In the genomic region with DNA sequence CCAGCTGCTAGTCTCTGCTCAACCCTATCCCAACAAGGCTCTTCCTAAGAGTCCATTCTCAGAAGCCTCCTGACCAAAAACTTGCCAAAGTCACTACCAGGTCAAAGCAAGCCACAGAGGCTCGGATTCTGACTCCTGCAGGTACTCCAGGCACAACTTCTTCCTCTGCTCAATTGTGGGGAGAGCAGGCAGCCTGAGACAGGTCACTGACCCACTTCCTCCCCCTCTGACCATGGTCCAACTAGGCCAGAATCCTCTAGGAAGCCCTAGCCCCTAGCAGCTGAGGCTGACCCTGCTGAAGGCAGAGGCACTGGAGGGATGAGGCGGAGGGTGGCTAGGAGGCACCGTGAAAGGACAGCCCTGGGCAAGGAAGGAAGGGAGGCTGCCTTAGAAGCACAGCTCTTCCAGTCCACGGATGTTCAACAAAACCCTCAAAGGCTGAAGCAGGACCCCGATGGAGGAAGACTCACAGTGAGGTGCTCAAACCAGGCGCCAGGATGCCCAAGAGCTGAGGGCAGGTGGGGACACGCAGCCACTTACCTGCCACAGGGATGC, we compare ENCODE assay signal across 9 mouse cellular contexts. TPM values are rescaled to one million over a fixed set of nuclear protein-coding genes. Genes with fewer than 3 reads are reported as not detected.
DNase-seq lines count a peak whose midpoint lies in the region; ATAC-seq and TF ChIP-seq lines count a peak whose summit lies in the region.
"Had no signal": no experiment of that assay in that cellular context is flagged by ENCODE, and none has a peak within 500 bp of the region (broad histone marks: within the 10 kb centered on the region; RNA-seq: fewer than 3 reads in every experiment).

No protein-coding gene starts in this region.

- no peak for ATAC-seq in cerebellum, adult (ENCODE audit: insufficient number of reproducible peaks, low FRiP score, low TSS enrichment)
- no peak for ATAC-seq in heart, embryonic 13.5 days (ENCODE audit: extremely low read depth, insufficient number of reproducible peaks, low FRiP score, low TSS enrichment)
- no peak for ATAC-seq in limb, embryonic 13.5 days (ENCODE audit: low FRiP score, low read depth)
- no peak for ATAC-seq in stomach, postnatal 0 days (ENCODE audit: low FRiP score, low TSS enrichment)

- TF ChIP-seq CTCF in stomach, postnatal 0 days (IDR thresholded peaks at IDR 0.05; ENCODE audit: low read depth), result no peak

- peaks cover 95% of the 10 kb centered on the region for H3K4me1 ChIP-seq in heart, embryonic 13.5 days
- H3K4me1 ChIP-seq in limb, embryonic 13.5 days, result peaks cover 74% of the 10 kb centered on the region
- peaks cover 45% of the 10 kb centered on the region for H3K4me1 ChIP-seq in stomach, postnatal 0 days (replicated peaks; ENCODE audit: control insufficient read depth, insufficient read depth)

- peak; percentile 46 for DNase-seq in cerebellum, adult 11-12 months
- peak; percentile 50 for DNase-seq in 3T3-L1 (ENCODE audit: low read depth, low spot score)
- DNase-seq in stomach, postnatal 0 days (ENCODE audit: low spot score), result no peak
- DNase-seq in left cerebral cortex, postnatal 36 days (ENCODE audit: low spot score in 2 of 2), result no peak
- DNase-seq in cerebellum, adult 9-10 months, result no peak

- H3K27me3 ChIP-seq in heart, embryonic 13.5 days (replicated peaks), result no peaks in the 10 kb centered on the region
- H3K27me3 ChIP-seq in limb, embryonic 13.5 days, result no peaks in the 10 kb centered on the region
- no peaks in the 10 kb centered on the region for H3K27me3 ChIP-seq in stomach, postnatal 0 days (ENCODE audit: control insufficient read depth, insufficient read depth, low read length)

- no peak for TF ChIP-seq EP300 in stomach, postnatal 0 days (optimal IDR thresholded peaks at IDR 0.05)

- peak overlapping the region; percentile 89 for H3K9ac ChIP-seq in heart, embryonic 13.5 days
- peak overlapping the region; percentile 67 for H3K9ac ChIP-seq in limb, embryonic 13.5 days
- H3K9ac ChIP-seq in stomach, postnatal 0 days (ENCODE audit: low read length), result peak overlapping the region; percentile 69

- H3K4me3 ChIP-seq in heart, embryonic 13.5 days, result peak overlapping the region; percentile 63
- H3K4me3 ChIP-seq in limb, embryonic 13.5 days, result peak overlapping the region; percentile 50
- peak overlapping the region; percentile 51 for H3K4me3 ChIP-seq in stomach, postnatal 0 days (ENCODE audit: low read depth, low read length)

- intact Hi-C loops in left cerebral cortex, postnatal 36 days (cut with DNase I), result loop anchor here (2.0 kb wide), 1 partner anchor 13 kb away; the partner anchor contains the start of gene Hdac5

- H3K27ac ChIP-seq in heart, embryonic 13.5 days (replicated peaks), result peak overlapping the region; percentile 95
- peak overlapping the region; percentile 89 for H3K27ac ChIP-seq in limb, embryonic 13.5 days
- peak overlapping the region; percentile 91 for H3K27ac ChIP-seq in stomach, postnatal 0 days (replicated peaks)

- no peaks in the 10 kb centered on the region for H3K9me3 ChIP-seq in heart, embryonic 13.5 days
- H3K9me3 ChIP-seq in limb, embryonic 13.5 days, result no peaks in the 10 kb centered on the region
- H3K9me3 ChIP-seq in stomach, postnatal 0 days (ENCODE audit: control insufficient read depth, low read length), result no peaks in the 10 kb centered on the region

- H3K36me3 ChIP-seq in heart, embryonic 13.5 days, result peaks cover 18% of the 10 kb centered on the region
- H3K36me3 ChIP-seq in limb, embryonic 13.5 days, result peaks cover 20% of the 10 kb centered on the region
- H3K36me3 ChIP-seq in stomach, postnatal 0 days (ENCODE audit: control insufficient read depth, insufficient read depth, low read length), result 0 out of 2 replicates have a peak, but pooled peaks cover 2% of the 10 kb centered on the region

- WGBS in heart, embryonic 13.5 days, result 29% methylated on average over 7 of the region's 7 CpGs
- 61% methylated on average over 7 of the region's 7 CpGs for WGBS in limb, embryonic 13.5 days
- WGBS in stomach, postnatal 0 days, result 31% methylated on average over 7 of the region's 7 CpGs

- peak overlapping the region; percentile 86 for H3K4me2 ChIP-seq in heart, embryonic 13.5 days
- H3K4me2 ChIP-seq in limb, embryonic 13.5 days (replicated peaks), result peak overlapping the region; percentile 91
- peak overlapping the region; percentile 81 for H3K4me2 ChIP-seq in stomach, postnatal 0 days (replicated peaks; ENCODE audit: low read depth)

RNA-seq across cellular contexts. Expression of gene Hdac5, which starts 12.0 kb away (rescaled TPM):
- polyA plus RNA-seq in heart, embryonic 13.5 days (2015; fragmentation: Nextera tagmentation; extraction: Ambion mirVana), result 82.9 and 89.4 TPM in 2 replicates
- polyA plus RNA-seq in limb, embryonic 13.5 days (2015; fragmentation: Nextera tagmentation; extraction: Ambion mirVana), result 61.9 and 68.6 TPM in 2 replicates
- 33.8 and 43.3 TPM in 2 replicates for polyA plus RNA-seq in stomach, postnatal 0 days (2015; fragmentation: Nextera tagmentation; extraction: Ambion mirVana)
- total RNA-seq in left cerebral cortex, postnatal 36 days (2021), result 100 to 1,000 TPM; 270 to 275 TPM

RNA-seq across cellular contexts. Expression of gene G6pc3, which starts 28.5 kb away (rescaled TPM):
- polyA plus RNA-seq in heart, embryonic 13.5 days (2015; fragmentation: Nextera tagmentation; extraction: Ambion mirVana), result 25.6 and 29.3 TPM in 2 replicates
- polyA plus RNA-seq in limb, embryonic 13.5 days (2015; fragmentation: Nextera tagmentation; extraction: Ambion mirVana), result 35.6 and 36.1 TPM in 2 replicates
- 19.2 and 19.4 TPM in 2 replicates for polyA plus RNA-seq in stomach, postnatal 0 days (2015; fragmentation: Nextera tagmentation; extraction: Ambion mirVana)
- 10 to 100 TPM; 56.1 to 67.2 TPM for total RNA-seq in left cerebral cortex, postnatal 36 days (2021)

RNA-seq across cellular contexts. Expression of gene BC030867, which starts 30.7 kb away (rescaled TPM):
- 12.3 and 13.5 TPM in 2 replicates for polyA plus RNA-seq in heart, embryonic 13.5 days (2015; fragmentation: Nextera tagmentation; extraction: Ambion mirVana)
- 15.8 and 16.1 TPM in 2 replicates for polyA plus RNA-seq in limb, embryonic 13.5 days (2015; fragmentation: Nextera tagmentation; extraction: Ambion mirVana)
- polyA plus RNA-seq in stomach, postnatal 0 days (2015; fragmentation: Nextera tagmentation; extraction: Ambion mirVana), result 2.2 and 2.7 TPM in 2 replicates
- total RNA-seq in left cerebral cortex, postnatal 36 days (2021), result 1 to 10 TPM; 1.2 TPM
- total RNA-seq: gastrocnemius, adult 8-10 months had no signal

RNA-seq across cellular contexts. Expression of gene Lsm12, which starts 32.9 kb away (rescaled TPM):
- 80.7 and 97.0 TPM in 2 replicates for polyA plus RNA-seq in heart, embryonic 13.5 days (2015; fragmentation: Nextera tagmentation; extraction: Ambion mirVana)
- 134 and 145 TPM in 2 replicates for polyA plus RNA-seq in limb, embryonic 13.5 days (2015; fragmentation: Nextera tagmentation; extraction: Ambion mirVana)
- polyA plus RNA-seq in stomach, postnatal 0 days (2015; fragmentation: Nextera tagmentation; extraction: Ambion mirVana), result 70.0 and 99.4 TPM in 2 replicates
- total RNA-seq in left cerebral cortex, postnatal 36 days (2021), result 10 to 100 TPM; 58.0 to 58.7 TPM

RNA-seq across cellular contexts. Expression of gene Asb16, which starts 50.6 kb away (rescaled TPM):
- polyA plus RNA-seq in heart, embryonic 13.5 days (2015; fragmentation: Nextera tagmentation; extraction: Ambion mirVana), result 0.09 TPM in 1 of 2 replicates, not detected in the other
- 0.22 TPM in 2 replicates for polyA plus RNA-seq in limb, embryonic 13.5 days (2015; fragmentation: Nextera tagmentation; extraction: Ambion mirVana)
- 0.04 TPM in 1 of 2 replicates, not detected in the other for polyA plus RNA-seq in stomach, postnatal 0 days (2015; fragmentation: Nextera tagmentation; extraction: Ambion mirVana)
- total RNA-seq in left cerebral cortex, postnatal 36 days (2021), result 1 to 10 TPM; 1.2 to 1.7 TPM

Comparison
In these comparisons a context has a peak if more than half of its experiments do, and no peak if none do; other contexts are left out.
1. DNase-seq: peak in cerebellum, adult 11-12 months (single experiment) and 3T3-L1 (single experiment); none in stomach, postnatal 0 days (single experiment), left cerebral cortex, postnatal 36 days (0 of 2) and cerebellum, adult 9-10 months (single experiment).
2. Peak in every context shown above with its lines, with median percentiles within 50 percentile points of each other: H3K27ac ChIP-seq, H3K4me2 ChIP-seq, H3K4me3 ChIP-seq and H3K9ac ChIP-seq.